Mouse (Mus musculus) embryonic facial prominence, embryonic 13.5 days (tissue): ENCODE data around the gene Ptrh2. TPM values are rescaled to one million over a fixed set of nuclear protein-coding genes. Genes with fewer than 3 reads are reported as not detected.

Experiments used
- ATAC-seq: fragments of 200-750 bp; cut with Nextera tagmentation; 2 replicates; pipeline ENCODE4 v1.8.0; 2017; ENCODE audit warnings: low read depth; ENCODE audit not compliant: insufficient number of reproducible peaks, insufficient read depth, low FRiP score, low TSS enrichment
- H3K27ac ChIP-seq: fragments of 300-500 bp; sonication (generic); 2 replicates; pipeline ENCODE4 v1.5.1; 2015; ENCODE audit warnings: moderate library complexity, mild to moderate bottlenecking, inconsistent platforms
- H3K27me3 ChIP-seq: fragments of 300-500 bp; sonication (generic); 2 replicates; pipeline ENCODE4 v1.6.1; 2015; ENCODE audit warnings: mild to moderate bottlenecking, inconsistent platforms
- H3K36me3 ChIP-seq: fragments of 300-500 bp; sonication (generic); 2 replicates; pipeline ENCODE4 v1.6.1; 2015; ENCODE audit warnings: mild to moderate bottlenecking, inconsistent platforms
- H3K4me1 ChIP-seq: fragments of 300-500 bp; sonication (generic); 2 replicates; pipeline ENCODE4 v1.6.1; 2015; ENCODE audit warnings: inconsistent platforms
- H3K4me2 ChIP-seq: fragments of 300-500 bp; sonication (generic); 2 replicates; pipeline ENCODE4 v1.6.1; 2015; ENCODE audit warnings: moderate library complexity, mild to moderate bottlenecking, inconsistent platforms
- H3K4me3 ChIP-seq: fragments of 300-500 bp; sonication (generic); 2 replicates; pipeline ENCODE4 v1.5.1; 2015; ENCODE audit warnings: mild to moderate bottlenecking, inconsistent platforms
- H3K9ac ChIP-seq: fragments of 300-500 bp; sonication (generic); 2 replicates; pipeline ENCODE4 v1.6.1; 2015; ENCODE audit warnings: mild to moderate bottlenecking, inconsistent platforms
- H3K9me3 ChIP-seq: fragments of 300-500 bp; sonication (generic); 2 replicates; pipeline ENCODE4 v1.6.1; 2016; ENCODE audit warnings: inconsistent platforms
- WGBS: fragments of 180-500 bp; shearing (Covaris S2); methylation state at CpG from one replicate; pipeline ENCODE4 v1.1.7; 2015; ENCODE audit warnings: mixed read lengths; 5-methylcytosine and 5-hydroxymethylcytosine counted together
- polyA plus RNA-seq: library from polyadenylated mRNA; unstranded; fragments of >200 nt; fragmentation: Nextera tagmentation; extraction: Ambion mirVana; gene quantifications from 2 replicates; pipeline ENCODE4 v1.2.1, GENCODE M21; 2015

Ptrh2 gene
- 36.2 and 38.3 TPM in 2 replicates for polyA plus RNA-seq

DNA sequence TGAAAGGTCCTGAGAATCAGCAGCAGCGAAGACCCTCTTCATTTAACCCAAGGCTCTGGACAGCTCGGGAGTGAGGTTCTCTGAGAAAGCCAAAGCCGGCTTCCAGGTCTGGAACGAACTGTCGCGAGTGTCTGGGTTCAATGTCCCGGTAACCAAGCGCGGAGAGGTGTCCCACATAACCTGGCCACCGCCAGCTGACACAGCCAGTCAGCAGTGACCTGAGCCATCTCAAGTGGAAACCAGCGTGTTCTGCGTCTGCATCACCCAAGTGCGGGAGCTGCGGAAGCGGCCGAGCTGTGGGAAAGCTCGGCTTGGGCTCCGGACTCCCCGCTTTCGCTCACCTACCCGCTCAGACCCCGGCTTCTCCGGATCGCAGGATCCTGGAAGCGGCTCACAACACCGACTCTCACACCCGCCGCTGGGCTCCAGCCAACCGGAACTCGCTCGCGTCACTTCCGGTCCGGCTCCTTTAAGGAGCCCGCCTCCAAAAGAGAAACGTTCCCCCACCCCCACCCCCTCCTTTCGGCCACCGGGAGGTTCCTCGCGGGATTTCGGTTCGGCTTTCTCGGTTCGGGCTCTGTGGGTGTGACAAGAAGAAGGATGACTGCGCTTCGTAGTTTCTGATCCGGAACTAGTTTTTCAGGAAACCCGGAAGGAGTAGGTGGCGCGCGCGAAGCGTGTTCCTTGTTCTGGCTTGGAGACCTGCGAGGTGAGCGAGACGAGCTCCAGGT is at the start of gene Ptrh2, which contains the start of gene Vmp1:
TSS of gene Ptrh2 (plus strand) at position 591 of the 731 bp plus-strand sequence.
TSS of gene Vmp1 (minus strand) at position 442 of the 731 bp plus-strand sequence.
- peak within 1 kb of the TSS; percentile 92 for H3K27ac ChIP-seq
- under 1% methylated on average over 56 of the region's 56 CpGs for WGBS

DNA sequence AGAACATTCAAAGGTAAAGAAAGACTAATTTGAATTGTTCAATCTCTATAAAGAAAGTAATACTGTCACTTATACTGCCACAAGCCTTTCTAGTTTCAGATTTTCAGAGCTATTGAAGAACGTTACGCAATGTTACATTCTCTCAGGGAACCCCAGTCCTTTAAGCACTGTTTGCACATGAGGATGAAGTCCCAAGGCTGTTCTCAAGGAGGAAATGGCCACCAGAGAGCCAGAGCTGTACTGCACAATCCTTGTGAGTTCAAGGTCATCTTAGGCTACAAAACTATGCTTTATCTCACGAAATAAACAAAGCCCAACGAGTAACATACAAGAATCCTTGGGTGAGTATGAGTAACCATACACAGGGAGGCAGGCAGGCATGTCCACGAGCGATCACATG is 49.4 kb upstream of the Ptrh2 start:
- Histone ChIP-seq H3K27me3 (no peaks in the 10 kb centered on the region), H3K9ac (no peak overlapping the region), H3K4me3 (no peak overlapping the region), H3K4me2 (no peak overlapping the region), H3K9me3 (no peaks in the 10 kb centered on the region), H3K27ac (no peak overlapping the region), H3K36me3 (peaks cover 24% of the 10 kb centered on the region), H3K4me1 (no peaks in the 10 kb centered on the region)
- WGBS = 91% methylated on average over 6 of the region's 6 CpGs
- ATAC-seq = no peak

More for the DNA sequence above, at the start of gene Ptrh2, which contains the start of gene Vmp1:
- Histone ChIP-seq H3K36me3 (peaks cover 11% of the 10 kb centered on the region), H3K27me3 (no peaks in the 10 kb centered on the region), H3K9ac (peak within 1 kb of the TSS; percentile 93), H3K4me1 (peaks cover 23% of the 10 kb centered on the region), H3K9me3 (no peaks in the 10 kb centered on the region), H3K4me2 (peak within 1 kb of the TSS; percentile 79), H3K4me3 (peak within 1 kb of the TSS; percentile 86)
- ATAC-seq = peak; percentile 88

DNA sequence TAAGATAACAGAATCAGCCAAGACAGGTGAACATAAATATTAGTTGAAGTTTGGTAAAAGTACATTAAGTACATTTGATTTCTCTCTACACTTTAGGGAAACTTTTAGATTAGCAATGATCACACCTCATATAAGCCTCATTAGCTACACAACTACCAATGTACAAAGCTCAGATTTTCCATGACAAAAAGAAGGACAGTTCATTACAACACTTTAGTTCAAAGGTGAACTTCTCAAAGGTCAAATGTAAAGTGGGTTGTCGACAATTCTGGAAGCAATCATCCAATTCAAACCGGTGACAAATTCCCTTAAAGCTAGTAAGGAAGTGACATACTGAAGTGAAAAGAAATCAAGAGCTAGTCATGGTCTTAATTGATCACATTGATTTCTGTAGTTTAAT is 46.1 kb upstream of the Ptrh2 start:
- H3K4me1 ChIP-seq = no peaks in the 10 kb centered on the region
- WGBS = 50% methylated on average over 2 of the region's 2 CpGs
- no peaks in the 10 kb centered on the region for H3K27me3 ChIP-seq
- ATAC-seq = no peak
- H3K36me3 ChIP-seq = peaks cover 26% of the 10 kb centered on the region
- no peak overlapping the region for H3K9ac ChIP-seq
- no peak overlapping the region for H3K4me2 ChIP-seq
- no peak overlapping the region for H3K27ac ChIP-seq
- no peak overlapping the region for H3K4me3 ChIP-seq
- H3K9me3 ChIP-seq = no peaks in the 10 kb centered on the region

DNA sequence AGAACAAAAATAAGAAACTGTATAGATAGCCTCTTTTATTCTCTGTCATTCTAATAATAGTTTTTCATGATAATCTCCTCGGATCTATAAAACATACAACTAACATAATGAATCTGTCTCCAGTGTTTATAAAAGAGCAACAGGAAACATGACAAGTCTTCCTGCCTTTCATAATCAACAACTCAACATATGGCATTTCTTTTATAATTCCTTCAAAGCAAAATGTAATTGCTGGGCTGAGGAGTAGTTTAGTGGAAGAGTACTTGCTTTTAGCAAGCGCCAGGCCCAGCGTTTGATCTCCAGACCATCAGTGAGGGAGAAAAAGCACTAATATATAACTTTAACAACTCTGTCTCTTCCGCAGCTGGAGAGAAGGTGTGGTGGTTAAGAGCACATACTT is 42.1 kb upstream of the Ptrh2 start:
- Histone ChIP-seq H3K36me3 (peaks cover 17% of the 10 kb centered on the region), H3K27me3 (no peaks in the 10 kb centered on the region), H3K4me2 (no peak overlapping the region), H3K9ac (no peak overlapping the region), H3K27ac (no peak overlapping the region), H3K9me3 (no peaks in the 10 kb centered on the region), H3K4me3 (no peak overlapping the region), H3K4me1 (no peaks in the 10 kb centered on the region)
- no peak for ATAC-seq
- WGBS = 82% methylated on average over 4 of the region's 4 CpGs

DNA sequence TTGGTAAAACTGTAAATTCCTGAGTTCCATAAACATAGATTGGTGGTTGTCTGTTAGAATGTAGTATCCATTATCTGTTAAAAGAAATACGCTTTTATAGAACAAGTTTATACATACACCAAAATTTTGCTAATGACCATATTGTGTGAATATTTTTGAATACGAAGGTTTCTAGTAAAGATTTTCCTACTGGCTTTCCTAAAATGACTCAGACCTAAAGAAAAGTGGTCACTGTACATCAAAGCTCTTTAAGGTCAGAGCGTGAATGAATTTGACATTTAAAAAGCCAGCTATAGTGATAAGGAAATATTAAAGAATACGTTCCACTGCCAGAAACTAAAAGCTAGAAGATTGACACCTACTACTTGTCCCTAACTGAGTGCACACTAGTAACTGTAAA is 39.2 kb upstream of the Ptrh2 start:
- Histone ChIP-seq H3K9me3 (no peaks in the 10 kb centered on the region), H3K4me1 (peaks cover 7% of the 10 kb centered on the region), H3K9ac (no peak overlapping the region), H3K4me2 (no peak overlapping the region), H3K27ac (no peak overlapping the region), H3K4me3 (no peak overlapping the region), H3K36me3 (peaks cover 17% of the 10 kb centered on the region), H3K27me3 (no peaks in the 10 kb centered on the region)
- no peak for ATAC-seq
- 94% methylated on average over 4 of the region's 4 CpGs for WGBS

DNA sequence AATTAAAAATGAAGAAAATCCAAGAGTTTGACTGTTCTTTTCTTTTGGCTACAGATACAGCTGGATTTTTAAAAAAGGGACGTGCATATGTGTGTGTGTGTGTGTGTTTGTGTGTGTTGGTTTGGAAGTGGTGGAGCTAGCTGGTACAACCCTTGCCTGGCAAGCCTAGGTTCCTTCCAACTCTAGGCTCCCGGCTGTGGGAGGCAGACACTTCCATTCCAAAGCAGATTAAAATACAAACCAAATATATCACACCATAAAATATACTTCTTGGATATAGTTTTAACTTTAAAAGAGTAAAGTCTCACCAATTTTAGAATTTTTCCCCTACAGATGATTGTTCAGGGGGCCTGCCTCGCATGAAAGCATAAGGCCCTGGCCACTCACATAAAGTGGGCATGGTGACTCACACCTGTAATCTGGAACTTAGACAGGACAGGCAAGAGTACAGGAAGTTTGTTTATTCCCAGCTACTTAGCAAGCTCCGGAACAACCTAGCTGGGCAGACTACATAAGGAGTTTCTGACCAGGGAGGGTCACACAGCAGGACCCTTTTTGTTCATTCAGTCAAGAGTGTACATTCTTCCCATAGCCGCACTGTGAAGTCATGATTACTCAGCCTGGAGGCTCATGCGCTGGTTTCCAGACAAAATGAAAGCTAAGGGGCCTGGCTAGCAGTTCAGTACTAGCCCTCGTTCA is 37.5 kb upstream of the Ptrh2 start:
- no peak overlapping the region for H3K4me3 ChIP-seq
- peaks cover 12% of the 10 kb centered on the region for H3K36me3 ChIP-seq
- no peaks in the 10 kb centered on the region for H3K27me3 ChIP-seq
- no peaks in the 10 kb centered on the region for H3K9me3 ChIP-seq
- no peak overlapping the region for H3K4me2 ChIP-seq
- no peak for ATAC-seq
- no peak overlapping the region for H3K27ac ChIP-seq
- H3K4me1 ChIP-seq = peaks cover 7% of the 10 kb centered on the region
- WGBS = 73% methylated on average over 7 of the region's 7 CpGs
- H3K9ac ChIP-seq = no peak overlapping the region

DNA sequence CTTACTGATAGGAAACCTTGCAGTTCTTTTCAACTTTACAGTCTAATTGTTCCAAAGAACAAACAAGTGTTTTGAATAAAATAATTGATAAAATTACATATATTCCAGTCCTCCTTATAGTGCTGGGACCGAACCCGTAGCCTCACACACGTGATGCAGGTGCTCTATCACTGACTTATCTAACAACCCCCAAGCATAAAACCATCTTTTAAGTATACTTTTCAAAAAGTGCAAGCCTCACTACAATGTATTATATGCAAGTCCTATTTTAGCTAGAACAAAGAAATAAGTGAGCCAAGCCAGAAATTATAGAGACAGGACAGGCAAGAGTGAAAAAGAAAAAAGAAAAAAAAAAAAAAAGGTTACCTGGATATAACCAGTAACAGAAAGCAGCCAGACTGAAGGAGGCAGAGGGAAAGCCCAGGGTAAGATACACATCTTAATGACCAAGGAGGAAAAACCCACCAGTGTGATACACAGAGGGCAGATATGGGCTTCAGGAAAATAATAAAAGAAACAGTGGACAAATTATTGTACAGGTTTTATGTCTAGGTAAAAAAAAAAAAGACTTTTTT is 36.8 kb upstream of the Ptrh2 start:
- no peak for ATAC-seq
- Histone ChIP-seq H3K27ac (no peak overlapping the region), H3K9ac (no peak overlapping the region), H3K36me3 (peaks cover 9% of the 10 kb centered on the region), H3K4me1 (peaks cover 7% of the 10 kb centered on the region), H3K4me3 (no peak overlapping the region), H3K4me2 (no peak overlapping the region), H3K27me3 (no peaks in the 10 kb centered on the region), H3K9me3 (no peaks in the 10 kb centered on the region)
- 87% methylated on average over 3 of the region's 3 CpGs for WGBS

DNA sequence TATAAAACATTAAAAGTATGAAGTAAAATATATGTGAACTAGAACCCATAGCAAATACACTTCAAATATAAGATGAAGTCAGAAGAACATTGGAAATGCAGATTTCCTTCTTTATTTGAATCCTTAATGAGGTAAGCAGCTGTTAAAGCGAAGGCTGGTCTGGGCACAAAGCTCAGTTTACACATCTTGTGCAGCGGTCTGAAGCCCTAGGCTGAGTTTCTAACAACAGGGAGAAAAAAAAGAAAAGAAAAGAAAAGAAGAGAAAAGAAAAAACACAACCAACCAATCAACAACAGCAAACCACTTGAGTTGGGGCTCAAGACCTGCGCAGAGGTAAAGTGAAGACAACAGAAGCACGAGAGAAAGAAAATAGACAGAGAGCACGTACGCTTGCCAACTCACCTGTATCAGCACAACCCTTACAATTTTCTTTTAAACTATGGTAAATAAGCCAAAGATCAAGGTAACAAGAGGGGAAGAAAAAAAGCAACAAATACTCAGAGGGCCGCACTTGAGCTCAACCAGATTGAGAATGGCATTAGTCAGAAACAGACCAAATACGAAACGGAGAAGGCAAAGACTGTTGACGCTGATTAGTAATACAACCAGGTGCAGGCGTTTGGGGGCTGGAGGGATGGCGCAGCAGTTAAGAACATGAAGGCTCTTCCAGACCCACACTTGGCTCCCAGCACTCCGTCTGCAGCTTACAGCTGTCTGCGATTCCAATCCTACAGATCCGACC is 35.9 kb upstream of the Ptrh2 start:
- Histone ChIP-seq H3K9me3 (no peaks in the 10 kb centered on the region), H3K4me3 (no peak overlapping the region), H3K27ac (0 out of 2 replicates have a peak overlapping the region, but pooled peaks have one; percentile 28), H3K9ac (no peak overlapping the region), H3K27me3 (no peaks in the 10 kb centered on the region), H3K36me3 (peaks cover 4% of the 10 kb centered on the region; the same call in 1 of the 2 replicates), H3K4me1 (peaks cover 7% of the 10 kb centered on the region), H3K4me2 (no peak overlapping the region)
- no peak for ATAC-seq
- WGBS = 68% methylated on average over 15 of the region's 15 CpGs

DNA sequence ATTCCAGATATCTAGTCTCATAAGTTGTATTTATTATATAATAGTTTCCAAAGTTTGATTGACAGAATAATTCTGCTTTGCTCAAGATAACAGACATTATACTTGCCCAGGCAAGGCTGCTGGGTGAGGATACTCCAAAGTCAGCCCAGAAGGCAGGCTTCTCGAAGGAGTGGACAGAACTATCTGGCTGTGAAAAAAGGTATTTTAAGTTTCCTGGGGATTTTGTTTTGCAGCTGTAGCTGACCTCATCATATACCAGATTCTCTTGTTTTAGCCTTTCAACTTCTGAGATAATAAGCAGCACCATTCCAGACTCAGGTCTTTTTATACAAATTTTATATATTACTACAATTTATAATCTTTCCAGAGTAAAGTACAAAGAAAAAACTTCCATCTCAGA is 34.2 kb upstream of the Ptrh2 start:
- Histone ChIP-seq H3K27ac (no peak overlapping the region), H3K4me1 (peaks cover 7% of the 10 kb centered on the region), H3K27me3 (no peaks in the 10 kb centered on the region), H3K9me3 (no peaks in the 10 kb centered on the region), H3K9ac (no peak overlapping the region), H3K4me2 (no peak overlapping the region), H3K36me3 (no peaks in the 10 kb centered on the region), H3K4me3 (no peak overlapping the region)
- no peak for ATAC-seq
- 60% methylated on average over 1 of the region's 1 CpGs for WGBS

DNA sequence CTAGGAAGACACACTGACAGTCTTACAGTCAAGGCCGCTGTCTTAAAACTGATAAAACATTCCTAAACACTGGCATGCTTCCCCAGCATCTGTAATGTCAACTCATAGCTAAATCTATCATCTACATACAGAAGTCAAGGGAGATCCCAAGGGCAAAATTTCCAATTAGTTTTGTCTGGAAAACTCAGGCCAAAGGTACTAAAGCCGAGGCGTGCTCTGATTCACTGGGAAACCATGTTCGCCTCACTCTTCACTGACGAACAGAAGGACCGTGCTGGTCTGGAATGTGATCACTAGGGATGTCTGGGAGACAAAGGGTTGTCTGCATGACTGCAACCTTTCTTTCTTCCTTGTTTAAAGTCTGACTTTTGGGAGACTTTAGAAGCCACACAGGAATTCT is 33.1 kb upstream of the Ptrh2 start:
- 62% methylated on average over 6 of the region's 6 CpGs for WGBS
- no peak overlapping the region for H3K9ac ChIP-seq

DNA sequence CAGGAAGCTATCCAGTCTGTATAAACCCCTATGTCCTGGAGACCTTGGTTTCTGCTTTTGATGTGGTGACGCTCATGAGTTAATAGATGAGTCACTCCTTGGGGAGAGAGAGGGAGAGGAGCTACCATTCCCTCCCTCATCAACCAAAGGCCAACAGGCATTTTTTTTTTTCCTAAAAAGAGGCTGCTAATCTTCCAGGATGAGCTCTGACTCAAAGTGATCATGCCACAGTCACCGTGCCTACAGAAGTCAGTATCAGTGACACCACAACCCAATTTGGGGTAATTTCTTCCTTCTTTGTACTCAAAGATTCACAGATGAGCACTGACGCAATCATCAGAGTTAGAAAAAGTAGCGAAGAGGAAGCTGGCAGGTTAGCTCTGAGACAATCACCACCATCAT is 31.2 kb upstream of the Ptrh2 start:
- WGBS = 83% methylated on average over 4 of the region's 4 CpGs
- H3K36me3 ChIP-seq = no peaks in the 10 kb centered on the region
- H3K9me3 ChIP-seq = no peaks in the 10 kb centered on the region
- no peak for ATAC-seq
- H3K27me3 ChIP-seq = no peaks in the 10 kb centered on the region
- H3K9ac ChIP-seq = no peak overlapping the region
- no peak overlapping the region for H3K4me2 ChIP-seq
- no peak overlapping the region for H3K4me3 ChIP-seq
- no peak overlapping the region for H3K27ac ChIP-seq
- H3K4me1 ChIP-seq = peaks cover 7% of the 10 kb centered on the region

More for the DNA sequence above, 33.1 kb upstream of the Ptrh2 start:
- ATAC-seq = no peak
- Histone ChIP-seq H3K36me3 (no peaks in the 10 kb centered on the region), H3K4me2 (no peak overlapping the region), H3K9me3 (no peaks in the 10 kb centered on the region), H3K4me3 (no peak overlapping the region), H3K4me1 (peaks cover 7% of the 10 kb centered on the region), H3K27me3 (no peaks in the 10 kb centered on the region), H3K27ac (no peak overlapping the region)
